Comparison of ENCODE assay signal across 9 mouse cellular contexts in genomic region chr17:28936622-28937345, GRCm38 (mm10). TPM values are rescaled to one million over a fixed set of nuclear protein-coding genes. Genes with fewer than 3 reads are reported as not detected.
DNase-seq lines count a peak whose midpoint lies in the region; ATAC-seq and TF ChIP-seq lines count a peak whose summit lies in the region.
"Had no signal": no experiment of that assay in that cellular context is flagged by ENCODE, and none has a peak within 500 bp of the region (broad histone marks: within the 10 kb centered on the region; RNA-seq: fewer than 3 reads in every experiment).

No protein-coding gene starts in this region.

- H3K9me3 ChIP-seq in kidney, embryonic 16.5 days (ENCODE audit: low read length): no peaks in the 10 kb centered on the region
- peaks cover 5% of the 10 kb centered on the region; the same call in 1 of the 2 replicates for H3K9me3 ChIP-seq in embryonic facial prominence, embryonic 10.5 days
- H3K9me3 ChIP-seq: embryonic facial prominence, embryonic 12.5 days; limb, embryonic 12.5 days had no signal

- TF ChIP-seq POLR2A in kidney, adult 2 months (IDR thresholded peaks at IDR 0.05; ENCODE audit: low read depth, low read length): no peak

- H3K36me3 ChIP-seq in kidney, adult 2 months (ENCODE audit: control insufficient read depth, insufficient read depth, low read length): no peaks in the 10 kb centered on the region
- no peaks in the 10 kb centered on the region for H3K36me3 ChIP-seq in kidney, embryonic 16.5 days (ENCODE audit: insufficient read depth, low read length)
- no peaks in the 10 kb centered on the region for H3K36me3 ChIP-seq in embryonic facial prominence, embryonic 10.5 days (replicated peaks)
- H3K36me3 ChIP-seq: embryonic facial prominence, embryonic 12.5 days; limb, embryonic 12.5 days had no signal

- peak; percentile 91 for DNase-seq in kidney, adult 2 months
- peak; percentile 53 for DNase-seq in T-cell, adult 2 months (ENCODE audit: low spot score)
- peak; percentile 55 for DNase-seq in embryonic facial prominence, embryonic 10.5 days (ENCODE audit: low spot score)
- peak; percentile 36 to 65 for DNase-seq in lung, postnatal 4 days
- DNase-seq in thymus, postnatal 25 days: peak; percentile 67
- no peak for DNase-seq in left cerebral cortex, postnatal 14 days (ENCODE audit: low spot score in 2 of 2)

- H3K4me1 ChIP-seq in kidney, adult 2 months (ENCODE audit: control insufficient read depth, insufficient read depth, low read length): no peaks in the 10 kb centered on the region
- peaks cover 4% of the 10 kb centered on the region; the same call in 1 of the 2 replicates for H3K4me1 ChIP-seq in kidney, embryonic 16.5 days (ENCODE audit: insufficient read depth, low read length)
- H3K4me1 ChIP-seq in embryonic facial prominence, embryonic 10.5 days: peaks cover 3% of the 10 kb centered on the region
- H3K4me1 ChIP-seq: embryonic facial prominence, embryonic 12.5 days; limb, embryonic 12.5 days had no signal

- no peak overlapping the region for H3K4me2 ChIP-seq in kidney, embryonic 16.5 days (replicated peaks; ENCODE audit: low read depth, low read length)
- H3K4me2 ChIP-seq: embryonic facial prominence, embryonic 12.5 days; limb, embryonic 12.5 days had no signal

- TF ChIP-seq CTCF in kidney, adult 2 months (conservative IDR thresholded peaks at IDR 0.05; ENCODE audit: insufficient read depth, insufficient read length, low read depth, low read length): peak; percentile 66

- H3K27ac ChIP-seq in kidney, adult 2 months (ENCODE audit: insufficient read depth, low read depth, low read length): no peak overlapping the region
- no peak overlapping the region for H3K27ac ChIP-seq in kidney, embryonic 16.5 days (ENCODE audit: low read length)
- H3K27ac ChIP-seq in embryonic facial prominence, embryonic 10.5 days (replicated peaks): no peak overlapping the region
- H3K27ac ChIP-seq: embryonic facial prominence, embryonic 12.5 days; limb, embryonic 12.5 days had no signal

- H3K27me3 ChIP-seq in kidney, adult 2 months (replicated peaks; ENCODE audit: control insufficient read depth, insufficient read depth, low read length): no peaks in the 10 kb centered on the region
- H3K27me3 ChIP-seq in kidney, embryonic 16.5 days (ENCODE audit: insufficient read depth, low read length): no peaks in the 10 kb centered on the region
- no peaks in the 10 kb centered on the region for H3K27me3 ChIP-seq in embryonic facial prominence, embryonic 10.5 days (replicated peaks; ENCODE audit: low read depth, poor library complexity, severe bottlenecking)
- H3K27me3 ChIP-seq: embryonic facial prominence, embryonic 12.5 days; limb, embryonic 12.5 days had no signal

- ATAC-seq in kidney, embryonic 16.5 days (ENCODE audit: low FRiP score, low TSS enrichment): no peak

- H3K9ac ChIP-seq in kidney, embryonic 16.5 days (replicated peaks; ENCODE audit: low read length): no peak overlapping the region
- H3K9ac ChIP-seq: embryonic facial prominence, embryonic 12.5 days; limb, embryonic 12.5 days had no signal

- intact Hi-C loops in left cerebral cortex, postnatal 14 days (cut with DNase I): no loop called here

- 67% methylated on average over 10 of the region's 10 CpGs for WGBS in kidney, adult 2 months
- WGBS in kidney, embryonic 16.5 days: 86% methylated on average over 10 of the region's 10 CpGs
- WGBS in embryonic facial prominence, embryonic 10.5 days: 81% methylated on average over 10 of the region's 10 CpGs

- no peak overlapping the region for H3K4me3 ChIP-seq in kidney, adult 2 months (ENCODE audit: insufficient read depth, low read depth, low read length)
- no peak overlapping the region for H3K4me3 ChIP-seq in kidney, embryonic 16.5 days (ENCODE audit: low read length)
- H3K4me3 ChIP-seq in embryonic facial prominence, embryonic 10.5 days: no peak overlapping the region
- H3K4me3 ChIP-seq: embryonic facial prominence, embryonic 12.5 days; limb, embryonic 12.5 days had no signal

RNA-seq across cellular contexts. Expression of gene Pxt1, which starts 6.9 kb away (rescaled TPM):
- 0.12 and 0.13 TPM in 2 replicates for polyA plus RNA-seq in kidney, adult 2 months (2012; rRNA removed)
- 0.21 and 0.28 TPM in 2 replicates for polyA plus RNA-seq in kidney, embryonic 16.5 days (2015; fragmentation: Nextera tagmentation; extraction: Ambion mirVana)
- 0.20 TPM in 1 of 2 replicates, not detected in the other for polyA plus RNA-seq in embryonic facial prominence, embryonic 10.5 days (2016; fragmentation: Nextera tagmentation; extraction: Ambion mirVana)
- not detected for total RNA-seq in left cerebral cortex, postnatal 14 days (2021)
- polyA plus RNA-seq: embryonic facial prominence, embryonic 12.5 days had no signal

RNA-seq across cellular contexts. Expression of gene Kctd20, which starts 15.0 kb away (rescaled TPM):
- 30.8 and 32.0 TPM in 2 replicates for polyA plus RNA-seq in kidney, adult 2 months (2012; rRNA removed)
- 89.5 and 92.1 TPM in 2 replicates for polyA plus RNA-seq in kidney, embryonic 16.5 days (2015; fragmentation: Nextera tagmentation; extraction: Ambion mirVana)
- polyA plus RNA-seq in embryonic facial prominence, embryonic 10.5 days (2016; fragmentation: Nextera tagmentation; extraction: Ambion mirVana): 125 and 126 TPM in 2 replicates
- total RNA-seq in left cerebral cortex, postnatal 14 days (2021): 10 to 100 TPM; 81.0 to 85.9 TPM

RNA-seq across cellular contexts. Expression of gene 4930539E08Rik, which starts 21.7 kb away (rescaled TPM):
- 0.34 and 0.57 TPM in 2 replicates for polyA plus RNA-seq in kidney, adult 2 months (2012; rRNA removed)
- 0.17 and 0.63 TPM in 2 replicates for polyA plus RNA-seq in kidney, embryonic 16.5 days (2015; fragmentation: Nextera tagmentation; extraction: Ambion mirVana)
- polyA plus RNA-seq in embryonic facial prominence, embryonic 10.5 days (2016; fragmentation: Nextera tagmentation; extraction: Ambion mirVana): 0.10 and 0.17 TPM in 2 replicates
- total RNA-seq in left cerebral cortex, postnatal 14 days (2021): 10 to 100 TPM in 1 of 2 experiments, 1 to 10 TPM in 1; 8.3 to 12.4 TPM

Comparison
In these comparisons a context has a peak if more than half of its experiments do, and no peak if none do; other contexts are left out.
1. DNase-seq: peak in kidney, adult 2 months (single experiment), T-cell, adult 2 months (single experiment), embryonic facial prominence, embryonic 10.5 days (single experiment), lung, postnatal 4 days (2 of 2) and thymus, postnatal 25 days (single experiment); none in left cerebral cortex, postnatal 14 days (0 of 2).